Comparison of ENCODE assay signal across 17 mouse cellular contexts in the genomic region with DNA sequence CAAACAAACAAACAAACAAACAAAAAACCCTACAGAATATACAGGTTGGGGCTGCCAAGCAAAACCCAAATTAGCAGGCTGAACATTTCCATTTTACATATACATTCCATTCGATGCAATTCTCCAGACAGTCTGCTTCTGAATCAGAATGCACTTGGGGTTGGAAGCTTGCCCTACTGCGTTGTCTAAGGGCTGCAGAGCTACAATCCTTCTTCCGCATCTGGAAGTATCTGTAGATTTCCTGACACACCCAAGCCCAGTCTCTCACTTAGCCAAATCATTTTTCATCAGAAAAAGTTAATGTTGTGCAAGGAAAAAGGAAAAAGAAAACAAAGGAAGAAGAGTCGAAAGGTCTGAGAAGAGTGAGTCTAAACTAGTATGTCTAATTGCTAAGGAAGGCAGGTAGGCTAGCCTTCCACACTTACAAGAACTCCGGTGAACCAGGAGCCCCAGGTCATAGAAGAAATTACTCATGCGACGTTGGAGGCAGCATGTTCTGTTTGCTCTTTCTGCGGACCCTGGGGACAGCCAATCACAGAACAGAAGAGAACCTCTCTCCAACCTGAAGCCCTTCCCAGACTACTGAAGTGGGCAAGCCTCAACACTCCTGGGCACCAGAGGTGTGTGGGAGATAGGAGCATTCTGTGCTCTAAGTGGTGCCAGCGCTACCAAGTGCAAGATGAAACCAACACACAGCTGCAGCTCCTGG. TPM values are rescaled to one million over a fixed set of nuclear protein-coding genes. Genes with fewer than 3 reads are reported as not detected.
DNase-seq lines count a peak whose midpoint lies in the region; ATAC-seq and TF ChIP-seq lines count a peak whose summit lies in the region.
"Had no signal": no experiment of that assay in that cellular context is flagged by ENCODE, and none has a peak within 500 bp of the region (broad histone marks: within the 10 kb centered on the region; RNA-seq: fewer than 3 reads in every experiment).

No protein-coding gene starts in this region.

- no peak overlapping the region for H3K9ac ChIP-seq in embryonic facial prominence, embryonic 13.5 days
- H3K9ac ChIP-seq in kidney, embryonic 14.5 days (ENCODE audit: low read depth, low read length) = no peak overlapping the region
- H3K9ac ChIP-seq: liver, postnatal 0 days; neural tube, embryonic 13.5 days had no signal

- H3K27me3 ChIP-seq in embryonic facial prominence, embryonic 13.5 days = no peaks in the 10 kb centered on the region
- no peaks in the 10 kb centered on the region for H3K27me3 ChIP-seq in embryonic facial prominence, embryonic 10.5 days (replicated peaks; ENCODE audit: low read depth, poor library complexity, severe bottlenecking)
- no peaks in the 10 kb centered on the region for H3K27me3 ChIP-seq in kidney, adult 2 months (replicated peaks; ENCODE audit: control insufficient read depth, insufficient read depth, low read length)
- H3K27me3 ChIP-seq in kidney, embryonic 14.5 days (ENCODE audit: control insufficient read depth, insufficient read depth, low read length) = no peaks in the 10 kb centered on the region
- H3K27me3 ChIP-seq: megakaryocyte, embryonic 14.5 days; neural tube, embryonic 13.5 days; Patski had no signal

- 0 out of 2 replicates have a peak, but pooled peaks have one; percentile 10 for ATAC-seq in embryonic facial prominence, embryonic 13.5 days (ENCODE audit: insufficient number of reproducible peaks, insufficient read depth, low FRiP score, low TSS enrichment, low read depth)
- no peak for ATAC-seq in kidney, embryonic 14.5 days (ENCODE audit: low FRiP score, low TSS enrichment)
- ATAC-seq: forebrain, embryonic 16.5 days; hindbrain, embryonic 16.5 days; liver, postnatal 0 days; Patski had no signal

- peaks cover 10% of the 10 kb centered on the region for H3K36me3 ChIP-seq in embryonic facial prominence, embryonic 13.5 days
- H3K36me3 ChIP-seq in embryonic facial prominence, embryonic 10.5 days (replicated peaks) = peaks cover 11% of the 10 kb centered on the region
- H3K36me3 ChIP-seq in kidney, adult 2 months (ENCODE audit: control insufficient read depth, insufficient read depth, low read length) = peaks cover 1% of the 10 kb centered on the region; the same call in 1 of the 2 replicates
- H3K36me3 ChIP-seq in kidney, embryonic 14.5 days (ENCODE audit: control insufficient read depth, insufficient read depth, low read length) = peaks cover 8% of the 10 kb centered on the region; the same call in 1 of the 2 replicates

- 64% methylated on average over 9 of the region's 9 CpGs for WGBS in embryonic facial prominence, embryonic 13.5 days
- WGBS in embryonic facial prominence, embryonic 10.5 days = 87% methylated on average over 9 of the region's 9 CpGs
- WGBS in kidney, adult 2 months = 57% methylated on average over 9 of the region's 9 CpGs
- 72% methylated on average over 9 of the region's 9 CpGs for WGBS in kidney, embryonic 14.5 days

- TF ChIP-seq CTCF in kidney, adult 2 months (conservative IDR thresholded peaks at IDR 0.05; ENCODE audit: insufficient read depth, insufficient read length, low read depth, low read length) = no peak

- peaks cover 10% of the 10 kb centered on the region for H3K4me1 ChIP-seq in embryonic facial prominence, embryonic 13.5 days
- no peaks in the 10 kb centered on the region for H3K4me1 ChIP-seq in embryonic facial prominence, embryonic 10.5 days
- peaks cover 20% of the 10 kb centered on the region for H3K4me1 ChIP-seq in kidney, adult 2 months (ENCODE audit: control insufficient read depth, insufficient read depth, low read length)
- H3K4me1 ChIP-seq in kidney, embryonic 14.5 days (ENCODE audit: control insufficient read depth, insufficient read depth, low read length) = 0 out of 2 replicates have a peak, but pooled peaks cover 1% of the 10 kb centered on the region
- H3K4me1 ChIP-seq: neural tube, embryonic 13.5 days had no signal

- TF ChIP-seq POLR2A in kidney, adult 2 months (IDR thresholded peaks at IDR 0.05; ENCODE audit: low read depth, low read length) = no peak

- no peak for DNase-seq in embryonic facial prominence, embryonic 10.5 days (ENCODE audit: low spot score)
- DNase-seq in kidney, adult 2 months = no peak
- DNase-seq in 3T3-L1 (ENCODE audit: low read depth, low spot score) = peak; percentile 62
- peak; percentile 31 for DNase-seq in induced T-regulatory cell, adult 2 months (ENCODE audit: low read depth)
- DNase-seq in ovary, postnatal 14 days (ENCODE audit: low spot score) = no peak
- DNase-seq in urinary bladder, postnatal 14 days (ENCODE audit: low spot score) = no peak
- DNase-seq: gastrocnemius, postnatal 14 days; heart, postnatal 36 days; kidney, adult 8-10 months; liver, postnatal 0 days had no signal

- peak overlapping the region; percentile 14; the same call in 1 of the 2 replicates for H3K4me2 ChIP-seq in embryonic facial prominence, embryonic 13.5 days
- H3K4me2 ChIP-seq in kidney, embryonic 14.5 days (replicated peaks; ENCODE audit: low read depth, low read length) = no peak overlapping the region
- H3K4me2 ChIP-seq: neural tube, embryonic 13.5 days had no signal

- no peaks in the 10 kb centered on the region for H3K9me3 ChIP-seq in embryonic facial prominence, embryonic 13.5 days
- no peaks in the 10 kb centered on the region for H3K9me3 ChIP-seq in embryonic facial prominence, embryonic 10.5 days
- no peaks in the 10 kb centered on the region for H3K9me3 ChIP-seq in kidney, embryonic 14.5 days (ENCODE audit: control insufficient read depth, low read length)
- H3K9me3 ChIP-seq: neural tube, embryonic 13.5 days had no signal

- H3K27ac ChIP-seq in embryonic facial prominence, embryonic 13.5 days = peak overlapping the region; percentile 55
- H3K27ac ChIP-seq in embryonic facial prominence, embryonic 10.5 days (replicated peaks) = no peak overlapping the region
- H3K27ac ChIP-seq in kidney, adult 2 months (ENCODE audit: insufficient read depth, low read depth, low read length) = peak overlapping the region; percentile 2; the same call in 1 of the 2 replicates
- H3K27ac ChIP-seq in kidney, embryonic 14.5 days (ENCODE audit: low read depth, low read length) = no peak overlapping the region
- H3K27ac ChIP-seq: neural tube, embryonic 13.5 days had no signal

- H3K4me3 ChIP-seq in embryonic facial prominence, embryonic 13.5 days = no peak overlapping the region
- no peak overlapping the region for H3K4me3 ChIP-seq in embryonic facial prominence, embryonic 10.5 days
- H3K4me3 ChIP-seq in kidney, adult 2 months (ENCODE audit: insufficient read depth, low read depth, low read length) = no peak overlapping the region
- H3K4me3 ChIP-seq in kidney, embryonic 14.5 days (ENCODE audit: low read length) = no peak overlapping the region
- H3K4me3 ChIP-seq: megakaryocyte, embryonic 14.5 days; neural tube, embryonic 13.5 days had no signal

RNA-seq across cellular contexts. Expression of gene Pik3r1, which starts 55.1 kb away (rescaled TPM):
- polyA plus RNA-seq in embryonic facial prominence, embryonic 13.5 days (2015; fragmentation: Nextera tagmentation; extraction: Ambion mirVana) = 38.8 and 45.0 TPM in 2 replicates
- 14.7 and 18.9 TPM in 2 replicates for polyA plus RNA-seq in embryonic facial prominence, embryonic 10.5 days (2016; fragmentation: Nextera tagmentation; extraction: Ambion mirVana)
- 17.1 and 21.2 TPM in 2 replicates for polyA plus RNA-seq in kidney, adult 2 months (2012; rRNA removed)
- polyA plus RNA-seq in kidney, embryonic 14.5 days (2014; fragmentation: Nextera tagmentation; extraction: Ambion mirVana) = 34.9 and 63.2 TPM in 2 replicates

Comparison
In these comparisons a context has a peak if more than half of its experiments do, and no peak if none do; other contexts are left out.
1. H3K27ac ChIP-seq: peak in embryonic facial prominence, embryonic 13.5 days (single experiment) and kidney, adult 2 months (single experiment); none in embryonic facial prominence, embryonic 10.5 days (single experiment) and kidney, embryonic 14.5 days (single experiment).
2. DNase-seq: peak in 3T3-L1 (single experiment) and induced T-regulatory cell, adult 2 months (single experiment); none in embryonic facial prominence, embryonic 10.5 days (single experiment), kidney, adult 2 months (single experiment), ovary, postnatal 14 days (single experiment) and urinary bladder, postnatal 14 days (single experiment).